Mouse (Mus musculus): ENCODE data around the gene Gm29666. TPM values are rescaled to one million over a fixed set of nuclear protein-coding genes. Genes with fewer than 3 reads are reported as not detected.

Gm29666 gene
- polyA plus RNA-seq, 1 experiment from 2014 or later = 1.1 TPM

Small RNAs within 50 kb of the gene (microRNA-seq; reads per million reads assigned to microRNA genes)
- gene Mir1249 = 23.7 reads per million, percentile 33 among the genes with 10 or more reads in this experiment

Other genes starting within 250 kb of the Gm29666 start
- 2.0 and 10.0 TPM in 2 replicates for gene Arhgap8, start 200.0 kb downstream of the Gm29666 start, polyA plus RNA-seq (2015; fragmentation: Nextera tagmentation; extraction: Ambion mirVana)
- gene Phf21b, start 64.0 kb downstream of the Gm29666 start, polyA plus RNA-seq (2015; fragmentation: Nextera tagmentation; extraction: Ambion mirVana) = 2.6 and 3.3 TPM in 2 replicates
- 21.5 and 27.5 TPM in 2 replicates for gene Nup50, start 3.4 kb upstream of the Gm29666 start, polyA plus RNA-seq (2015; fragmentation: Nextera tagmentation; extraction: Ambion mirVana)
- gene 5031439G07Rik, start 68.5 kb upstream of the Gm29666 start, polyA plus RNA-seq (2015; fragmentation: Nextera tagmentation; extraction: Ambion mirVana) = 21.6 and 24.9 TPM in 2 replicates
- 0.38 and 0.74 TPM in 2 replicates for gene Upk3a, start 97.1 kb upstream of the Gm29666 start, polyA plus RNA-seq (2015; fragmentation: Nextera tagmentation; extraction: Ambion mirVana)
- gene Fam118a, start 108.9 kb upstream of the Gm29666 start, polyA plus RNA-seq (2015; fragmentation: Nextera tagmentation; extraction: Ambion mirVana) = 28.5 and 28.8 TPM in 2 replicates
- 0.19 and 0.23 TPM in 2 replicates for gene Smc1b, start 211.9 kb upstream of the Gm29666 start, polyA plus RNA-seq (2015; fragmentation: Nextera tagmentation; extraction: Ambion mirVana)
- gene Ribc2, start 212.0 kb upstream of the Gm29666 start, polyA plus RNA-seq (2015; fragmentation: Nextera tagmentation; extraction: Ambion mirVana) = 0.68 and 0.84 TPM in 2 replicates